Mouse (Mus musculus) embryonic facial prominence, embryonic 11.5 days (tissue): Measurements from ENCODE around the gene Prkca. TPM values are rescaled to one million over a fixed set of nuclear protein-coding genes. Genes with fewer than 3 reads are reported as not detected.
A peak's percentile ranks its signal among the peaks of the same experiment; 100 is the strongest.

Source experiments
- ATAC-seq: fragments of 200-750 bp; cut with Nextera tagmentation; replicated peaks from 2 replicates; pipeline ENCODE4 v1.8.0; 2017; ENCODE audit warnings: low read depth; ENCODE audit not compliant: insufficient number of reproducible peaks, low FRiP score, low TSS enrichment
- DNase-seq: peaks from one replicate; pipeline ENCODE4 v3.0.0-alpha.2; 2015; ENCODE audit warnings: low spot score
- H3K27ac ChIP-seq: fragments of 300-500 bp; sonication (generic); replicated peaks from 2 replicates; pipeline ENCODE4 v1.5.1; 2014; ENCODE audit warnings: mild to moderate bottlenecking, low read depth, low read length, control low read depth
- H3K27me3 ChIP-seq: fragments of 300-500 bp; sonication (generic); 2 replicates; pipeline ENCODE4 v1.6.1; 2014; ENCODE audit warnings: mild to moderate bottlenecking, low read length, moderate library complexity, mixed read lengths; ENCODE audit not compliant: control insufficient read depth, insufficient read depth
- H3K36me3 ChIP-seq: fragments of 300-500 bp; sonication (generic); replicated peaks from 2 replicates; pipeline ENCODE4 v1.6.1; 2014; ENCODE audit warnings: low read depth, mild to moderate bottlenecking, low read length, moderate library complexity, mixed read lengths; ENCODE audit not compliant: control insufficient read depth, insufficient read depth
- H3K4me1 ChIP-seq: fragments of 300-500 bp; sonication (generic); 2 replicates; pipeline ENCODE4 v1.6.1; 2014; ENCODE audit warnings: low read length, mixed read lengths; ENCODE audit not compliant: control insufficient read depth, insufficient read depth
- H3K4me2 ChIP-seq: fragments of 300-500 bp; sonication (generic); 2 replicates; pipeline ENCODE4 v1.6.1; 2014; ENCODE audit warnings: low read depth, mild to moderate bottlenecking, control low read depth, low read length, moderate library complexity
- H3K4me3 ChIP-seq: fragments of 300-500 bp; sonication (generic); 2 replicates; pipeline ENCODE4 v1.5.1; 2014; ENCODE audit warnings: low read depth, low read length, control low read depth
- H3K9ac ChIP-seq: fragments of 300-500 bp; sonication (generic); replicated peaks from 2 replicates; pipeline ENCODE4 v1.6.1; 2014; ENCODE audit warnings: mild to moderate bottlenecking, control low read depth, low read length
- H3K9me3 ChIP-seq: fragments of 300-500 bp; sonication (generic); replicated peaks from 2 replicates; pipeline ENCODE4 v1.6.1; 2016; ENCODE audit warnings: mild to moderate bottlenecking, low read length, inconsistent platforms, mixed read lengths; ENCODE audit not compliant: control insufficient read depth
- WGBS: fragments of 180-500 bp; shearing (Covaris S2); extraction: QIAGEN DNeasy Blood & Tissue Kit; methylation state at CpG from one replicate; pipeline ENCODE4 v1.1.7; 2014; 5-methylcytosine and 5-hydroxymethylcytosine counted together
- polyA plus RNA-seq: library from polyadenylated mRNA; unstranded; fragments of >200 nt; fragmentation: Nextera tagmentation; extraction: Ambion mirVana; gene quantifications from 2 replicates; pipeline ENCODE4 v1.2.1, GENCODE M21; 2014

Prkca gene
- polyA plus RNA-seq, 1 experiment from 2014 or later = 7.4 TPM

DNA sequence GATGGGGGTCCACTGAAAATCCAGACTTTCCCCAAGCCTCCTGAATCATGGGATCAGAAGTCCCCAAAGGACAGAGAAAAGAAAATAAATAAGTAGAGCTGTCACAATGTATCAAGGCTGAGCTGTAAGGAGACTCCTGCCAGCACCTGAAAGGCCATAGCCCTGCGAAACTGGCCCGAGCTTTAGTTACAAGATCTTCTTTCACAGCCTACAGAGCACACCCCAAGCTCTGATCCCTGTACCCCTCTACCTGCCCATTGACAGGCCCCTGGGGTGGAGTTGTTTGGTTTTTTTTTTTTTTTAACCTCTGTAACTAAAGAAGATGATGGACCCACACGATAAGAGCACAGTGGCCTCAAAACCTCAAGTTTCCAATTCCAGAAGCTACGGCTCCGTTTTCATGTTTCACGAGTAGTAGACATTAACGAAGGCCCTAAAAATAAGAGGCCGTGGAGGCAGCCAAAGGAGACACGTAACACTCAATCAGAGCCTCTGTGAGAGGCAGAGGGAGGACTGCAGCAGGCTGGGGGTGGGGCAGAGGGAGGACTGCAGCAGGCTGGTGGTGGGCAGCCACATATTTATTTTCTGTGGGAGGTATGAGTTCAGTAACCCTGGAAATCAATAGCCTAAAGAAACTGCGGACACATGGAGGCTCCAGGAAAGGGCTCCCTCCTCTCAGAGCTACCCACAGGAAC is 41.8 kb downstream of the Prkca start:
- ATAC-seq (no peak), DNase-seq (peak; percentile 27)
- no peaks in the 10 kb centered on the region for H3K36me3 ChIP-seq
- H3K4me3 ChIP-seq = no peak overlapping the region
- no peaks in the 10 kb centered on the region for H3K9me3 ChIP-seq
- WGBS = 55% methylated on average over 10 of the region's 10 CpGs
- no peaks in the 10 kb centered on the region for H3K4me1 ChIP-seq
- no peak overlapping the region for H3K27ac ChIP-seq
- no peaks in the 10 kb centered on the region for H3K27me3 ChIP-seq
- H3K4me2 ChIP-seq = no peak overlapping the region
- H3K9ac ChIP-seq = no peak overlapping the region

DNA sequence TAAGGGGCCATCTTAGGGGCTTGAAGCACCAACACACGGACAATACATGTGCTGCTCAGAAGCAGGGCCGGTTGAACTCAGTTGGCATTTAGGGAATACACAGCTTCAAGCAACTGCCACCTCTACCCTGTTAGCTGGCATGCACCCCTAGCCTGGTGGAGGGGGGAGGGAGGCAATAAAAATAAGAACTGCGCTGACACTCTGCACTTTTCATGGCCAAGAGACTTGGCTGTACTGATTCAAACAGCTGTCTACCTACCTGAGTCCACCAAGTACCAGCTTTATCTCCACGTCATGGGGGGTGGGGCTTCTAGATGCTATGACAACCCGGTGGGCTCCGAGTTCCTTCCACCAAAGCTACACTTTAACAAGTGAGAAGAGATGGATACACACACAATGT is 42.7 kb downstream of the Prkca start:
- H3K36me3 ChIP-seq = no peaks in the 10 kb centered on the region
- no peaks in the 10 kb centered on the region for H3K4me1 ChIP-seq
- DNase-seq (no peak), ATAC-seq (no peak)
- no peak overlapping the region for H3K4me3 ChIP-seq
- no peaks in the 10 kb centered on the region for H3K27me3 ChIP-seq
- WGBS = 89% methylated on average over 6 of the region's 6 CpGs
- H3K9me3 ChIP-seq = no peaks in the 10 kb centered on the region
- no peak overlapping the region for H3K9ac ChIP-seq
- H3K4me2 ChIP-seq = no peak overlapping the region
- H3K27ac ChIP-seq = no peak overlapping the region

- DNase-seq (no peak), ATAC-seq (no peak)
- WGBS = 100% methylated on average over 1 of the region's 1 CpGs
- Histone ChIP-seq H3K4me2 (no peak overlapping the region), H3K36me3 (no peaks in the 10 kb centered on the region), H3K4me1 (no peaks in the 10 kb centered on the region), H3K27ac (no peak overlapping the region), H3K9me3 (no peaks in the 10 kb centered on the region), H3K27me3 (no peaks in the 10 kb centered on the region), H3K9ac (no peak overlapping the region), H3K4me3 (no peak overlapping the region)
Observed at GRCm38 (mm10) chr11:108300443-108300842, 43.3 kb downstream of the Prkca start.

DNA sequence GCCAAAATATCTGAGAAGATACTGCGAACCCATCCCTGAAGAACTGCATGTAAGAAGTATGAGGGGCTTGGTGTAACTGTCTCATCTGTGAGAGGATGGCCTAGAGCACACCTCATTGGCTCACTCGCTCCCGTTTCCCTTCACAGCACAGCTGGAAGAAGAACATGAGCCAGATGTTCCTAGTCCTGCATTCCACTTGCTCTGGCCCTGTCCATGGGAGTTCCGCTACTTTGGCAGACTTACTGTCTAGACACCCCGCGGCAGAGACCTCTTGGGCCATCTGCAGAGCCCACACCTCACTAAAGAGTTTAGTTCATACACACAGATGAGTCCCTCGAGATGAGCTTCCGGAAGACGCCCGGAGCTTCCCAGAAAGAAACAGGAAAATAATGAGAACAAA is 43.8 kb downstream of the Prkca start:
- H3K27ac ChIP-seq = no peak overlapping the region
- ATAC-seq = no peak
- H3K36me3 ChIP-seq = no peaks in the 10 kb centered on the region
- H3K4me1 ChIP-seq = no peaks in the 10 kb centered on the region
- H3K4me3 ChIP-seq = no peak overlapping the region
- no peak overlapping the region for H3K4me2 ChIP-seq
- 83% methylated on average over 10 of the region's 10 CpGs for whole genome bisulfite sequencing
- H3K27me3 ChIP-seq = no peaks in the 10 kb centered on the region
- no peak overlapping the region for H3K9ac ChIP-seq
- H3K9me3 ChIP-seq = no peaks in the 10 kb centered on the region
- DNase-seq = no peak

DNA sequence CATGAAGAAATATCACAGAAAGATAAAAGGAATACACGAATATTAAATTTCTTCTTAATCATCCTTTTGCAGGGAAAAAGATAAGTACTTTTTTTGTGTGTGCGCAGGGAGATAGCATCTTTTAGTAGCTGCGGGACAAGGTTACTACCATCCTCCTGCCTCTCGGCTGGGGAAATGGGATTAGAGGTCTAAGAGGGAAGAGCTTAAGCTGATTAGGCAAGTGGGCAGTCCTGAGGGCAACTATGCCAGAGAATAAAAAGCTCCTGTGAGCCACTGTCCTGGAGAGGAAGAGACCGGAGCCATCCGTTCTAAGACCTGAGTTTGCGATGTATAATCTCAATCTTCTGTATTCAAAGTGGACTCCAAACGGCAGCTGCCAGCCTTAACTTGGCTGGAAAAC is 45.8 kb downstream of the Prkca start:
- H3K4me2 ChIP-seq = no peak overlapping the region
- no peaks in the 10 kb centered on the region for H3K36me3 ChIP-seq
- WGBS = 42% methylated on average over 8 of the region's 8 CpGs
- no peaks in the 10 kb centered on the region for H3K4me1 ChIP-seq
- no peak for DNase-seq
- H3K9ac ChIP-seq = no peak overlapping the region
- no peak for ATAC-seq
- H3K27ac ChIP-seq = no peak overlapping the region
- no peak overlapping the region for H3K4me3 ChIP-seq
- H3K27me3 ChIP-seq = no peaks in the 10 kb centered on the region
- H3K9me3 ChIP-seq = no peaks in the 10 kb centered on the region

GRCm38 (mm10) chr11:108295373-108295772 is 48.4 kb downstream of the Prkca start:
- no peaks in the 10 kb centered on the region for H3K36me3 ChIP-seq
- H3K27ac ChIP-seq = no peak overlapping the region
- ATAC-seq = no peak

DNA sequence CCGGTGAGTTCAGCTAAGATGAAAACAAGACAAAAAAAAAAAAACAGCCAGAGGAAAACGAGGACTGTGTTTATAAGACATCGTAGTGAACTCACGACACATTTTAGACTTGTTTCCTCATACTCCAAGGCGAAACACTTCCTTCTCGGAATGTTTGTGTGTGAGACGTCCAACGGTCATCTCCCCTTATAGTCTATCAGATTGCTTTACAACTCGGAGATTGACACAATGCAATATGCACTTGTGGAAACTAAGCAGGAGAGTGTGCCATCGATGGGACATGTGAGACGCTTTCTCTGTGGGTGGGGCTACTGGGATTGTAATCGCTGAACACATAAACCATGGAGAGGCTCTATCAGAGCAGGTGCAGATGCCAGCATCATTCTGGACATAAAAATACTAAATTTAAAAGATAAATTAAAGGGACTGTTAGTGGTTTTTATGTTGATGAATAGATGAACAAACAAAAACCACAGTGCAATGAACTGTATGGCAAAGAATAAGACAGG is 49.4 kb downstream of the Prkca start:
- Histone ChIP-seq H3K27ac (no peak overlapping the region), H3K36me3 (no peaks in the 10 kb centered on the region), H3K9ac (no peak overlapping the region), H3K4me3 (no peak overlapping the region), H3K27me3 (no peaks in the 10 kb centered on the region), H3K9me3 (no peaks in the 10 kb centered on the region), H3K4me2 (no peak overlapping the region), H3K4me1 (no peaks in the 10 kb centered on the region)
- no peak for ATAC-seq
- WGBS = 94% methylated on average over 12 of the region's 12 CpGs
- DNase-seq = no peak

More at GRCm38 (mm10) chr11:108295373-108295772, 48.4 kb downstream of the Prkca start:
- Histone ChIP-seq H3K27me3 (no peaks in the 10 kb centered on the region), H3K4me2 (no peak overlapping the region), H3K9me3 (no peaks in the 10 kb centered on the region), H3K4me3 (no peak overlapping the region), H3K4me1 (no peaks in the 10 kb centered on the region), H3K9ac (no peak overlapping the region)
- DNase-seq = no peak

GRCm38 (mm10) chr11:108293843-108294242 is 49.9 kb downstream of the Prkca start:
- Histone ChIP-seq H3K27me3 (no peaks in the 10 kb centered on the region), H3K4me2 (no peak overlapping the region), H3K9ac (no peak overlapping the region), H3K4me1 (no peaks in the 10 kb centered on the region), H3K4me3 (no peak overlapping the region), H3K36me3 (no peaks in the 10 kb centered on the region), H3K9me3 (no peaks in the 10 kb centered on the region), H3K27ac (no peak overlapping the region)
- DNase-seq (no peak), ATAC-seq (no peak)
- 75% methylated on average over 3 of the region's 3 CpGs for WGBS
